Mouse (Mus musculus) T-helper 1 cell (primary cell): ENCODE results near the gene Kcnq4.

Experiments
- in situ Hi-C: fragments of 300-600 bp; cut with MboI, MseI; formaldehyde crosslinking; loops from one replicate; pipeline ENCODE4 v1.15.1; 2025; ENCODE audit warnings: high pct_unique_total_duplicates

Kcnq4 gene

DNA sequence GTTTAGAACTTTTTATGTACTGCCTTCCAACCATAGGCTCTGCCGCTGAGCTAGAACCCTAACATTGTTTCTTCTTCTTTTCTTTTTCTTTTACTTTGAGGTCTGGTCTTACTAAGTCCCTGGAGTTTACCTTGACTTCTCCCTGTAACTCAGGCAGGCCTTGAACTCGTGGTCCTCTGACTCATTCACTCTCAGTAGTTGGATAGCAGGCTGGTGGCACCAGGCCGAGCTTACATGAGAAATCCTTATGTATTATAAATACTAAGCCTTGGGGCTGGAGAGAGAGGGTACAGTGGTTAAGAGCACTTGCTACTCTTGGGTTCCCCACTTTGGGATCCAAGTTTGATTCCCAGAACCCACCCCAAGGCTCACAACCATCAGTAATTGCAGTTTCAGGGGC is 74.8 kb downstream of the Kcnq4 start:
- in situ Hi-C loops = no loop called here

DNA sequence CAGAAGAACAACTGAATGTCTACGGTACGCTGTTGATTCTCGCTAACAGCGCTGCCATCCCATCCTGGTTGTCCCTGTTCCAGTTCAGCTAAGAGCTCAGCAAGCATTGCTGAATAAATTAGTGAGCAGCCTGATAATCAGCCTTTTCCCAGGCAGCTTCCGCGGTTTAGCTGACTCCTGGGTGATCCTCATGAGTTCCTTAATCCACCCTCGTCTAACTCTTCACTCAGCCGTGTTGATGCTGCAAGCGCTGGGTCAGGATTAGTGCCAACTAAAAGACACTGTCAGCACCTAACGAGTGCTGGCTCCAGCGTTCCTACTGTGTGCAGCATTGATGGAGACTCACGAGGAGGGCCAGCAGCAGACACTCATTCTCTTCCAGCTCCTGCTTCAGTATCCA is 77.4 kb downstream of the Kcnq4 start:
- in situ Hi-C loops = no loop called here

DNA sequence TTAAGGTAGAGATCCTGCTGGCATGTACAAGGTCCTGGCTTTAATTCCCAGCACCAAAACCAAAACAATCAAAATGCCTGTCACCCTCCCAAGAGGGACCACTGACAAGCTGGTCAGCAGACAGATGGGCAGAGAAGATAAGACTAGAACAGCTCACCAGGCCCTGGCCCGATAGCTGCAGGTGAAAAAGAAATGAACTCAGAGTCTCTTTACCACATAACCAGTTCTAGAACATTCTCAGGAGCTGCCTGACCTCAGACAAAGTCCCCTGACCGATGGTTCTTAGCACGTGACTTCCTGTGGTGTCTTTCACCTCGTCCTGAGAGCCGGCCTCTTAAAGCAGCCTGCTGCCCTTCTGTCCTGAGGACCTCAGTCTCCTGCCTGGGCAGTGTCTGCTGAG is 78.8 kb downstream of the Kcnq4 start:
- in situ Hi-C loops = no loop called here

DNA sequence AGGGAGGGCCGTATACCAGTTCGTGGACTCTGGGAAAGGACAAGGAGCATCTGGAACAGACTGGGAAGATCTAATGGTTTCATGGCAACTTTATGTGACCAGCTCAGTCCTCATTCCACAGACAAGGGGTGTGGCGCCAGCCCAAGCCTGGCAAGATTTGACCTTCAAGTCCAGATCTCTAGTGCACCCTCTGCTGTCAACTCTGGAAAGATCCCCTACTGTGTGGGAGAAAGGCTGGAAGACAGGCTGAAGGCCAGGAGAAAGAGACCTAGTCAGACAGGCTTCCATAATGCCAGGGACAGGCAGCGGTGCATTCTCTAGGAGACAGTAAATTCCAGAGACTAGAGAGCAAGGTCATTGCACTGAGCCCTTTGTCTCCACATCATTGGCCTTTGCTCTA is 79.9 kb downstream of the Kcnq4 start:
- in situ Hi-C loops = no loop called here

DNA sequence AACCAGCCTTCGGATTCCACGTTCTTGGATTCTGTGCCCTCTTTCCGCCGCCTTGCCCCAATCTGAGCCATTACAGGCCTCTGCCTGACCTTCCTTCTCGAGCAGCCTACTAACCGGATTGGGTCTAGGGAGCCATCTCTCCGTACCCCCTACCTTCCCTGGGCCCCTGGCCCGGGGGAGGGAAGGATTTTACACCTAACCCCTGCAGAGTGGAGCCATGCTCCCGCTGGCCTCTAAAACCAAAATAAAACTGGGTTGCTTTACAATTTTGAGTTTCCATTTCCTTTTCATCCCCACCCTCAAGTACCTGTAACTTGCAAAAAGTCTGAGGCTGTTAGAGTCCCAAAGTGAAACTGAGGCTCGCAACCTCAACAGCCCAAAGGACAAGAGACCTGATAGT is 80.9 kb downstream of the Kcnq4 start:
- in situ Hi-C loops = no loop called here

DNA sequence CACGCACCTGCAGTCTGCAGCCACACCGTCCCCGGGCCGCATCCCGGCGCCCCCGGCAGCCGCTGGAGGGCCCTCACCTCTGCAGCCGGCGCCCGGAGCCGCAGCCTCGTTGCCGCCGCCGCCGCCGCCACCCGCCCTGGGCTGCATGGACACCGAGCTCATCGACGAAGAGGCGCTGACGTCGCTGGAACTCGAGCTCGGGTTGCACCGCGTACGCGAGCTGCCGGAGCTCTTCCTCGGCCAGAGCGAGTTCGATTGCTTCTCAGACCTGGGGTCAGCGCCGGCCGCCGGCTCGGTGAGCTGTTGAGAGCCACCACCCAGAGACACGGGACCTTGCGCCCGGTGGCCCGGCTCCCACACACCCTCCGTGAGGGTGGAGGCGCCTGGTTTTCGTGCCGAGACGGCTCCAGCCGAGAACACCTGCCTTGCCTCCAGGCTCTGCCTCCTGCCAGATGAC is 81.3 kb downstream of the Kcnq4 start:
- in situ Hi-C loops = no loop called here

DNA sequence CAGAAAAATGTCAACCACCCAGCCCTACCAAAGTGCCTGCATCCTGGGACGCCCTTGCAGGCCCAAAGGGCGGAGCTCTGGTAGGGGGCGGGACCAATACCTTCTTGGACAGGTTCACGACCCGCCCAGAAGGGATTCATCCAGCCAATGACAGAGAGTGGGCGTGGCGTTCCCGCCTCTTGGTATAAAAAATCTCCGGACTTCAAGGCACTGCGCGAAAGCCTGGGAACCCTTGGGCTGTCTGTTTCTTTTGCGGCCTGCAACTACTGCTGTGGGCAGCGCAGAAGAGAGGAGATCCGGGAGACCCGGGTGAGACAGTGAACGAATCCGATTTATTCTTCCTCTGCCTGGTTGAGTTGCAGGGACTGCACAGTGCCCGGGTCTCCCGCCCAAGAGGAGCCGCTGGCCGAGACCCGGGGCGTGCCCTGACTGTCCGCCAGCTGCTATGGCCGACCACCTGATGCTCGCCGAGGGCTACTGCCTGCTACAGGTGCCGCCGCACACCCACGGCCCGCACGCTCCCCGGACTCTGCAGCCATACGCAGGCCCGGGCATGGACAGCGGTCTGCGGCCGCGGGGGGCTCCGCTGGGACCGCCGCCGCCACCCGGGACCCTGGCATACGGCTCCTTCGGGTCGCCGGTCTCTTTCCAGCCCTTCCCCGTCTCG is 81.9 kb downstream of the Kcnq4 start, which contains the start of gene Cited4:
TSS of gene Cited4 (plus strand) at position 215 of the 667 bp plus-strand sequence.
- in situ Hi-C loops = no loop called here

DNA sequence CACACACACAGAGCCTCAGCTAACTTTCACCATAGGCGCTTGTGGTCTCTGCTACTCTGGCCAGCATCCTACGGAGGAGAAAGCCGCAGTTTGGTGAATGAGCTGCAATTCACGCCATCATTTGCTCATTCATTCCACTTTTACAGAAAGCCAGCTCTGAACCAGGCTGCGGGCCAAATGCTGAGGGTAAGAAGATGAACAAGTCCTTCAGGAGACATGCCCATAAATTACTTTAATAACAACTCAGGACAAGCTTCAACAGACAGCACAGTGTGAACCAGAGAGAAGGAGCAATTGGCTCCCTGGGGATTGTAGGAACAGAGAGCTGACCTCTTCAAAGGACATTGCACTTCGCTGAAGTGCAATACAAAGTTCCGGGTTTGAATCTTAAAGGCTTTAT is 82.6 kb downstream of the Kcnq4 start:
- in situ Hi-C loops = no loop called here

DNA sequence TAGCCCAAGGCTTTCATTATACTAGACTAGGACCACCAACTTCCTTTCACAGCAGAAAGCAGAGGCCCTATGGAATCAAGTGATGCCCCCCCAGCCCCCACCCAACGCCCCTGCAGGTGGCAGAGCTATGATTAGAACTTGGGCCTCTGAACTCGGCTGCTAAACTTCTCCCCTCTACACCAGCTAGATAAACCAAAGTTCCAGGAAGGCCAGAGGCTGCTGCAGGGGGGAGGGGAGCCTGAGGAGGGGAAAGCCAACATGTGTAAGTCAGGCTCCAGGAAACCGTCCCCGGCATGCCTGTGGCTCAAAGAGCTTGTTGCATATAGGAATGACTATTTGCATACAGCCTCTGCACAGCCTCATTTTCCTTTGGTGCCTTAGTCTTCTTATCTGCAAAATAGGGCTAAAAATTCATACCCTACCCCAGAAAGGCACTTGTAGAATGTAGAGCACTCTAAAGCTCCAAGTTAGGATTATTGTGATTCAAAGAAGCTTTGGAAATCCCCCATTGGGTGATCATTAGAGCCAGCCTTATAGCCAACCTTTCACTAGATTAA is 83.2 kb downstream of the Kcnq4 start:
- in situ Hi-C loops = no loop called here

DNA sequence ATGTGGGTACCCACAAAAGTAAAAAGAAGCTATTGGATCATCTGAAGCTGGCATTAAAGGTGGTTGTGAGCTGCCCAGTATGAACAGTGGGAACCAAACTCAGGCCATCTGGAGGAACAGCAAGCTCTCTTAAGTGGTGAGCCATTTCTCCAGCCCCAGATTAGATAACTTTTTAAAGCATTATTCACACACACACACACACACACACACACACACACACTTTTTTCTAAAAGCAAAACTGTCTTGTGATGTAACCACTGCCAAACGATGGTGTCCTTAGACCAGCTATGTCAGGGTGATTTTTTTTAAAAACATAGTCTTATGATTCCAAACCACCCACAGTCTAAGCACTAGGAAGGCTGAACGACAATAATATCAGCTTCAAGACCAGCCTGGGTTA is 83.8 kb downstream of the Kcnq4 start:
- in situ Hi-C loops = no loop called here

DNA sequence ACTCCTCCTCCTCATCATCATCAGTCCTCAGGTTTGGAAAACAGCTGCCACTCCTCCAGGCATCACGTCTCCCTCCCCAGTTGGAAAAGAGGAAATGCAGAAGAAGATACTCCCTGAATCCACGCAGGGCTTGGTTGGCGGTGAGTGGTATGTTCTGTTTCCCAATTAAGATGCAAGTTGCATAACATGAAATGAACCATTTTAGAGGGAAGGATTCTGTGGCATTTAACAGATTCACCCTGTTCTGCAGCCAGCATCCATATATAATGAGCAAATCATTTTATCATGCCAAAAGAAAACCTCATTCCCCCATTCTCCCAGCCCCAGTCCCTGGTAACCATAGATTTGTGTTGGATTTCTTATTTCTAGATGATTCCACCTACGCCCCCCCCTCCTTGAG is 87.9 kb downstream of the Kcnq4 start:
- in situ Hi-C loops = no loop called here

DNA sequence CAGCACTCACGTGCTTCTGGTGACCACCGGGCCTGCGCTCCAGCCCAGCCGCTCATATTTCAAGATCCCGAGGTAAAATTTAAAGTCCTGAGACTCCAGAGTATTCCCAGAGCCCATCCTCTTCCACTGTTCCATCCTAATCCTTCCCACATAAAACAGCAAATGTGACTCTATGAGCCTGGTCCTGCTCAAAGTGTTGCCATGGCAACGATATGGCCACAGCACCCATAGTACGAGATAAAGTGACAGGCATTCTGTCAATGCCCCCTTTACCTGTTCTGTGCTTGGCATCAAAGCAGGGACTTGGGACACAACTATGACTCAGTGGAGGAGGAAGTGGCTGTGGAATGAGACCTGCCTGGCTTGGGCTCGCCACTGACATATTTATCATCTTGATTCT is 92.5 kb downstream of the Kcnq4 start:
- in situ Hi-C loops = no loop called here

DNA sequence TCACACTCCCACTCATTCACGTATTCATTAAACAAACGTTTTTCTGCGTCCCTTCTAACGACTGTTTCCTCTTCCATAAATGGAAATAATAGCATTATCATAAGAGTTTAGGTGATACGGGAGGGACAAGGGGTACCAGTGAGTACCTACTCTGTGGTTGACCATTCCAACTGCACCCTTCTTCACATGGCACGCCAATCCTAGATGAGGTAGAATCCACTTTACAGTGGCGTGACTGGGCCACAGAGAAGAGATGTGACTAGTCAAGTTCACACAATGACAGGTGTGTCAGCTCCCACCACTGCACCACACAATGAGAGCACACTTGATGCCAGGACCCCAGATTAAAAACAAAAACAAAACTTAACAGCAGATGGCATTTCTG is 98.2 kb downstream of the Kcnq4 start:
- in situ Hi-C loops = no loop called here

DNA sequence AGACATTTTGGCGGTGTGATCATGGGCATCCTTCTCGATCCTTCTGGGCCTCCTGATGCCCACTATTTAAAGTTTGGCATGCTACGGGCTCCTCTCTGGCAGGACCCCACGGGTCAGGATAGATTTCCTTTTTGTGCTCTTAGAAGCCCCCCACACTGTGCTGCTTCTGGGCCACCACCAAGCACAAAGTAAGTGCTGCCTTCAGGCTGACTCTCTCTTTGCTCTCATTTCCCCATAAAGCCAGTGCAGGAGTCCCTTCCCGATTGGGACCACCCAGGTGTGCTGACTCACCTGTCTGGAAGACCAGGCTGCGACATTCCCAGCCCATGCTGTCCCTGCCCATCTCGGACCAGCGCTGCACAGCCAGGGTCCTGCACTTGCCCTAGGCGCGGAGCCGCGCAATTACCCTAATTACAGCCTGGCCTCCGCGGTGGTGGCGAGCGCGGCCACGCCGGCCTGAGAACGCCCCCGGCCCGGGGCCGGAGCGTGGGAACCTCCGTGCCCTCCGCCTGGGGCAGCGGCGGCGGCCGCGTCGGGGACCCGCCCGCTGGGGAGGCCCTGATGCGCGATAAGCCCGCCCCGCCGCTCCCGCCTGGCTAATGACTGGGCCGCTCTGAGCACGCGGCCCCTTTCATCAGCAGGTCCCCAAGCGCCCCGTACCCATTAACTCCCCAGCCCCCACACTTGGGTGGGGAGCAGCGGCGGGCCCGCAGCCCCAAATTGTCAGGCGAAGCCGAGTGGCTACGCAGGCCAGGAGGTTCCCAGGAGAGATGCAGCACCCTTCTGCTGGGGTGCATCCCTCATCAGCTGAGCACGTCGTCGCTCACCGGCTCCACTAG is 98.8 kb downstream of the Kcnq4 start:
- in situ Hi-C loops = no loop called here
